Mouse (Mus musculus) heart, postnatal 0 days (tissue): ENCODE results near the gene Epor. TPM values are rescaled to one million over a fixed set of nuclear protein-coding genes. Genes with fewer than 3 reads are reported as not detected.

ENCODE experiments used
- ATAC-seq: fragments of 200-750 bp; cut with Nextera tagmentation; 2 replicates; pipeline ENCODE4 v1.8.0; 2017; ENCODE audit warnings: low read depth, moderate number of reproducible peaks, moderate library complexity; ENCODE audit not compliant: insufficient read depth
- DNase-seq: peaks from one replicate; pipeline ENCODE4 v3.0.0-alpha.2; 2016; ENCODE audit warnings: low spot score
- H3K27ac ChIP-seq: fragments of 300-500 bp; sonication (generic); 2 replicates; pipeline ENCODE4 v1.5.1; 2014; ENCODE audit warnings: low read depth, mild to moderate bottlenecking
- H3K27me3 ChIP-seq: fragments of 300-500 bp; sonication (generic); 2 replicates; pipeline ENCODE4 v1.6.1; 2014; ENCODE audit warnings: low read length, mixed read lengths; ENCODE audit not compliant: control insufficient read depth, insufficient read depth
- H3K36me3 ChIP-seq: fragments of 300-500 bp; sonication (generic); replicated peaks from 2 replicates; pipeline ENCODE4 v1.6.1; 2014; ENCODE audit warnings: low read length, mixed read lengths; ENCODE audit not compliant: control insufficient read depth, insufficient read depth
- H3K4me1 ChIP-seq: fragments of 300-500 bp; sonication (generic); 2 replicates; pipeline ENCODE4 v1.6.1; 2014; ENCODE audit warnings: antibody characterized with exemption; ENCODE audit not compliant: control insufficient read depth, insufficient read depth
- H3K4me2 ChIP-seq: fragments of 300-500 bp; sonication (generic); 2 replicates; pipeline ENCODE4 v1.6.1; 2014; ENCODE audit warnings: low read depth, mild to moderate bottlenecking, low read length, moderate library complexity
- H3K4me3 ChIP-seq: fragments of 300-500 bp; sonication (generic); 2 replicates; pipeline ENCODE4 v1.5.1; 2014; ENCODE audit warnings: low read depth, low read length
- H3K9ac ChIP-seq: fragments of 300-500 bp; sonication (generic); replicated peaks from 2 replicates; pipeline ENCODE4 v1.6.1; 2014; ENCODE audit warnings: low read depth, low read length, mixed read lengths
- H3K9me3 ChIP-seq: fragments of 300-500 bp; sonication (generic); replicated peaks from 2 replicates; pipeline ENCODE4 v1.6.1; 2016; ENCODE audit warnings: low read length; ENCODE audit not compliant: control insufficient read depth
- CTCF ChIP-seq: IDR thresholded peaks from 2 replicates; pipeline ENCODE4 v1.5.1; 2016; ENCODE audit warnings: antibody characterized with exemption, control low read depth, low read depth
- EP300 ChIP-seq: IDR thresholded peaks from 2 replicates; pipeline ENCODE4 v1.6.1; 2016; ENCODE audit warnings: antibody characterized with exemption, low read depth
- WGBS: fragments of 180-500 bp; shearing (Covaris S2); extraction: QIAGEN DNeasy Blood & Tissue Kit; methylation state at CpG from one replicate; pipeline ENCODE4 v1.1.7; 2014; 5-methylcytosine and 5-hydroxymethylcytosine counted together
- polyA plus RNA-seq: library from polyadenylated mRNA; unstranded; fragments of >200 nt; fragmentation: Nextera tagmentation; extraction: Ambion mirVana; gene quantifications from 2 replicates; pipeline ENCODE4 v1.2.1, GENCODE M21; 2015
- total RNA-seq: library from RNA; depleted of rRNA; stranded (reverse); fragments of >200 nt; gene quantifications from 2 replicates; pipeline ENCODE4 v1.2.3, GENCODE M21; 2014; ENCODE audit warnings: low replicate concordance

Epor gene
- total and polyA plus RNA-seq, 2 experiments from 2014 or later = 2.8 to 3.4 TPM

GRCm38 (mm10) chr9:21989230-21990110 is 26.2 kb upstream of the Epor start, which contains the start of gene Rgl3:
Gene Rgl3 (minus strand): TSS chr9:21989446.
- Histone ChIP-seq H3K9me3 (no peaks in the 10 kb centered on the region), H3K4me1 (peaks cover 19% of the 10 kb centered on the region), H3K27ac (no peak within 1 kb of the TSS), H3K9ac (peak within 1 kb of the TSS; percentile 40; the same call in 1 of the 2 replicates), H3K36me3 (no peaks in the 10 kb centered on the region), H3K27me3 (peaks cover 90% of the 10 kb centered on the region), H3K4me3 (peak within 1 kb of the TSS; percentile 57), H3K4me2 (peak within 1 kb of the TSS; percentile 86)
- WGBS = under 1% methylated on average over 42 of the region's 42 CpGs
- no peak for TF ChIP-seq CTCF
- no peak for TF ChIP-seq EP300
- ATAC-seq = peak; percentile 38; the same call in 1 of the 2 replicates
- DNase-seq = no peak

DNA sequence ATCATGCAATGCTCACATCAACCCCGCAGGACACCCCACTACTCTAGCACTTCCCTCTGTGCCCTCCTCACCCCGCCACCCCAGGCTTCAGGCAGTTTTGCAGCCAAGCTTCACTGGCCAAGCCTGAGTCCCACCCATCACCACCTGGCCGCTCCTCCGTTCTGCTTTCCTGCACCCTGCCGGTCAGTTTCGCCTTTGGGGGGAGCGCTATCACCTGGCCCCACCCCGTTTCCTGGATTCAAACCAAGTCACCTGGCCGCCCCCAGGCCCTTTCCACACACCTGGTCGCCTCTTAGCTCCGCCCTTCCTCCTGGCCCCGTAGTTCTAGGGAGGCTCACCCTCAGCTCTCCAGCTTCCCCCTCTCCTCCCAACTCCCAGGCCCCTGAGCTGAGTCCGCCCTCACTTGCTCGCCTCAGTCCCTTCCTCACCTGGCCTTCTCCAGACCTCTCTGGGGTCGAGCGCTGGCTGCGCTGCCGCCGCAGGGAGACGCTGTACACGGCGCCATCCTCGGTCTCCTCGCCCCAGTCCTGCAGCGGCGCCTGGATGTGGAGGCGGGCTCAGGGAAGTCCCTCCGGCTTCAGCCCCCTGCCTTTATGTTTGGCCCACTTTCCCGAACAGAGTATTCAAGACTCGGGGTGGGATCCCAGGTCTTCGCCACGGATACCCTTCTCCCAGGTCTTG is 25.3 kb upstream of the Epor start:
- Histone ChIP-seq H3K4me3 (peak overlapping the region; percentile 57), H3K9me3 (no peaks in the 10 kb centered on the region), H3K27me3 (peaks cover 84% of the 10 kb centered on the region), H3K36me3 (no peaks in the 10 kb centered on the region), H3K9ac (peak overlapping the region; percentile 40; the same call in 1 of the 2 replicates), H3K4me1 (peaks cover 19% of the 10 kb centered on the region), H3K27ac (no peak overlapping the region), H3K4me2 (peak overlapping the region; percentile 86)
- TF ChIP-seq EP300 (no peak), CTCF (no peak)
- WGBS = 3% methylated on average over 32 of the region's 32 CpGs
- no peak for DNase-seq
- 0 out of 2 replicates have a peak, but pooled peaks have one; percentile 25 for ATAC-seq

DNA sequence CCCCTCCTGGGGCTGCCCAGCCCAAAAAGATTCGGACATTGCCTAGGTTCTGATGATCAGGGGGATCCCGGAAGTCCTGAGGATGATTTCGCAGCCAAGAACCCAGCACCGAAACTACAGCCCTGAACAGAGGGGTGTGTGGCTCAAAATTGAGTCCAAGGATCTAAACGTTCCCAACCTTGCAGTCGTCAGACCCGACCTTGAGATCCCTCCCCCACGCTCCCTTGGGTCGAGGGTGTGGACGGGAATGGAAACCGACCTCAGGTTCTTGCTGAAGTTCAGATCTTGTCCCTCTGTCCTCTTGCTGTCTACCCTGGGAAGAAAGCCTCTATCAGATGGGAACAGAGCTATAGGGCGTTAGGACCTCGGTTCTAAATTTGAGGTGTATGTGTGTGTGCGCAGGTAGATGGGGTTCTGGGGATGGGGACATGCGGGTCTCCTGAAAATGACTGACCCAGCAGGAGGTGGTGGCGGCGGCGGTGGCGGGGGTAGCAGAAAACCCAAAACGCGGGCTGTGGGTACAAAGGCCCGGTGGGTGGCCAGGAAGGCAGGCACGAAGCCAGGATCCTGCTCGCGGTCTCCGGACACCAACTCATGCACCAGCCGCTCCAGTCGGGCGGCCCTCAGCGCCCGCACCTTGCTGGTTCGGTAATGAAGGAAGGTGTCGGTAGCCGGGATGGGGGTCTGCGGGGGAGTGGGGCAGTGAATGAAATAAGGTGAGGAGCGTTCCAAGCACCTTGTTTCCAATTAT is 24.5 kb upstream of the Epor start:
- ATAC-seq (no peak), DNase-seq (no peak)
- Histone ChIP-seq H3K36me3 (no peaks in the 10 kb centered on the region), H3K27ac (no peak overlapping the region), H3K9ac (no peak overlapping the region), H3K27me3 (peaks cover 77% of the 10 kb centered on the region), H3K9me3 (no peaks in the 10 kb centered on the region), H3K4me3 (0 out of 2 replicates have a peak overlapping the region, but pooled peaks have one; percentile 57), H3K4me1 (peaks cover 19% of the 10 kb centered on the region), H3K4me2 (peak overlapping the region; percentile 86; the same call in 1 of the 2 replicates)
- WGBS = 7% methylated on average over 36 of the region's 36 CpGs
- TF ChIP-seq EP300 (no peak), CTCF (no peak)

DNA sequence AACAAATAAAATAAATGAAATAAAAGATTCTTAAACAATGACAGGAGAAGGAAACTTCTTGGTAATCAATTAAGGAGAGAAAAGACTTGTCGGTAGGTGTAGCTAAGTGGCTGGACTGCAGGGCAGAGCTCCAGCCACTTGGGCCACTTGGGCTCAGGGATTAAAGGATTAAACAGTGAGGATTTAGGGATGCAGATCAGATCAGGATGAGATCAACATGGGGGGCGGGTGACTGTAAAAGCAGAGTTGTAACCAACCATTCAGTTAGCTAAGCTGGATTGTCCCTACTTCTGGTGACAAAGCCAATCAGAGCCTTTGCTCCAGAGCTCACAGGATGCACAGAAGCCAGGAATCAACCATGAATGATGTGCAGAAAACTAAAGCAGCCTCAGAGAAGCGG is 20.6 kb upstream of the Epor start:
- TF ChIP-seq CTCF = no peak
- TF ChIP-seq EP300 = no peak
- Histone ChIP-seq H3K9me3 (no peaks in the 10 kb centered on the region; the same call in 1 of the 2 replicates), H3K4me3 (no peak overlapping the region), H3K27ac (no peak overlapping the region), H3K4me2 (no peak overlapping the region), H3K27me3 (peaks cover 39% of the 10 kb centered on the region), H3K36me3 (no peaks in the 10 kb centered on the region), H3K4me1 (peaks cover 7% of the 10 kb centered on the region; the same call in 1 of the 2 replicates), H3K9ac (no peak overlapping the region)
- ATAC-seq (no peak), DNase-seq (no peak)
- WGBS = 28% methylated on average over 3 of the region's 3 CpGs
